9 mouse cellular contexts compared by ENCODE assay signal in genomic region chr15:92599381-92599780, GRCm38 (mm10).
DNase-seq lines count a peak whose midpoint lies in the region; ATAC-seq and TF ChIP-seq lines count a peak whose summit lies in the region.
"Had no signal": no experiment of that assay in that cellular context is flagged by ENCODE, and none has a peak within 500 bp of the region (broad histone marks: within the 10 kb centered on the region; RNA-seq: fewer than 3 reads in every experiment).

No protein-coding gene starts in this region.

- TF ChIP-seq POLR2A in cortical plate, adult 2 months (IDR thresholded peaks at IDR 0.05; ENCODE audit: extremely low read depth, insufficient read depth, low read length): no peak

- H3K4me1 ChIP-seq in heart, embryonic 11.5 days (ENCODE audit: control insufficient read depth, insufficient read depth, low read length): 0 out of 2 replicates have a peak, but pooled peaks cover 6% of the 10 kb centered on the region
- H3K4me1 ChIP-seq in cortical plate, adult 2 months (ENCODE audit: control insufficient read depth, insufficient read depth, low read length): no peaks in the 10 kb centered on the region
- H3K4me1 ChIP-seq in hindbrain, embryonic 12.5 days: peaks cover 14% of the 10 kb centered on the region
- peaks cover 29% of the 10 kb centered on the region for H3K4me1 ChIP-seq in midbrain, embryonic 12.5 days

- DNase-seq in heart, adult 8-10 months (ENCODE audit: low spot score): no peak
- no peak for DNase-seq in Muller cell, postnatal 12 days (ENCODE audit: inconsistent ontology term)
- DNase-seq in gastrocnemius, adult 2 months: no peak
- no peak for DNase-seq in thymus, postnatal 4 days

- peak overlapping the region; percentile 37; the same call in 1 of the 2 replicates for H3K4me3 ChIP-seq in heart, embryonic 11.5 days (ENCODE audit: low read depth, low read length)
- peak overlapping the region; percentile 40; the same call in 1 of the 2 replicates for H3K4me3 ChIP-seq in cortical plate, adult 2 months (ENCODE audit: insufficient read depth, low read length)
- peak overlapping the region; percentile 33 for H3K4me3 ChIP-seq in hindbrain, embryonic 12.5 days
- peak overlapping the region; percentile 32 for H3K4me3 ChIP-seq in midbrain, embryonic 12.5 days
- H3K4me3 ChIP-seq in gastrocnemius, adult 2 months: no peak overlapping the region

- H3K36me3 ChIP-seq in heart, embryonic 11.5 days (ENCODE audit: control insufficient read depth, insufficient read depth, low read length): no peaks in the 10 kb centered on the region
- no peaks in the 10 kb centered on the region for H3K36me3 ChIP-seq in hindbrain, embryonic 12.5 days
- no peaks in the 10 kb centered on the region for H3K36me3 ChIP-seq in midbrain, embryonic 12.5 days

- peak overlapping the region; percentile 71 for H3K4me2 ChIP-seq in heart, embryonic 11.5 days
- peak overlapping the region; percentile 56 for H3K4me2 ChIP-seq in hindbrain, embryonic 12.5 days (replicated peaks)
- peak overlapping the region; percentile 52 for H3K4me2 ChIP-seq in midbrain, embryonic 12.5 days (replicated peaks)

- no peak for TF ChIP-seq CTCF in cortical plate, adult 2 months (IDR thresholded peaks at IDR 0.05; ENCODE audit: extremely low read depth, insufficient read depth, low read length)
- no peak for TF ChIP-seq CTCF in gastrocnemius, adult 2 months (IDR thresholded peaks at IDR 0.05)

- no peaks in the 10 kb centered on the region for H3K9me3 ChIP-seq in heart, embryonic 11.5 days (replicated peaks; ENCODE audit: control insufficient read depth, low read length)
- no peaks in the 10 kb centered on the region for H3K9me3 ChIP-seq in hindbrain, embryonic 12.5 days (replicated peaks)
- no peaks in the 10 kb centered on the region for H3K9me3 ChIP-seq in midbrain, embryonic 12.5 days

- WGBS in heart, embryonic 11.5 days (ENCODE audit: insufficient replicate concordance): 8% methylated on average over 7 of the region's 7 CpGs
- WGBS in hindbrain, embryonic 12.5 days: 18% methylated on average over 7 of the region's 7 CpGs
- 6% methylated on average over 7 of the region's 7 CpGs for WGBS in midbrain, embryonic 12.5 days

- intact Hi-C loops in gastrocnemius, adult 2 months (cut with DNase I): no loop called here

- H3K27me3 ChIP-seq in heart, embryonic 11.5 days (ENCODE audit: control insufficient read depth, insufficient read depth, low read length): no peaks in the 10 kb centered on the region
- no peaks in the 10 kb centered on the region for H3K27me3 ChIP-seq in hindbrain, embryonic 12.5 days
- peaks cover 5% of the 10 kb centered on the region for H3K27me3 ChIP-seq in midbrain, embryonic 12.5 days

- H3K27ac ChIP-seq in heart, embryonic 11.5 days (ENCODE audit: low read depth, low read length): no peak overlapping the region
- no peak overlapping the region for H3K27ac ChIP-seq in cortical plate, adult 2 months (ENCODE audit: insufficient read depth, low read length)
- peak overlapping the region; percentile 75 for H3K27ac ChIP-seq in hindbrain, embryonic 12.5 days
- peak overlapping the region; percentile 54 for H3K27ac ChIP-seq in midbrain, embryonic 12.5 days (replicated peaks)
- H3K27ac ChIP-seq in gastrocnemius, adult 2 months: no peak overlapping the region

- ATAC-seq in heart, embryonic 11.5 days (replicated peaks; ENCODE audit: insufficient number of reproducible peaks, low FRiP score, low TSS enrichment): no peak
- ATAC-seq in hindbrain, embryonic 12.5 days (ENCODE audit: low FRiP score): no peak
- no peak for ATAC-seq in midbrain, embryonic 12.5 days (ENCODE audit: low FRiP score, low read depth)
- ATAC-seq: Patski had no signal

- no peak overlapping the region for H3K9ac ChIP-seq in heart, embryonic 11.5 days (ENCODE audit: low read depth, low read length)
- peak overlapping the region; percentile 52 for H3K9ac ChIP-seq in hindbrain, embryonic 12.5 days
- H3K9ac ChIP-seq in midbrain, embryonic 12.5 days (replicated peaks): no peak overlapping the region

Comparison
In these comparisons a context has a peak if more than half of its experiments do, and no peak if none do; other contexts are left out.
1. H3K27ac ChIP-seq: peak in hindbrain, embryonic 12.5 days (single experiment) and midbrain, embryonic 12.5 days (single experiment); none in heart, embryonic 11.5 days (single experiment), cortical plate, adult 2 months (single experiment) and gastrocnemius, adult 2 months (single experiment).
2. Peak in every context shown above with its lines, with median percentiles within 50 percentile points of each other: H3K4me2 ChIP-seq.